Mouse (Mus musculus): ENCODE measurements around the gene Pld4.

Pld4 gene

DNA sequence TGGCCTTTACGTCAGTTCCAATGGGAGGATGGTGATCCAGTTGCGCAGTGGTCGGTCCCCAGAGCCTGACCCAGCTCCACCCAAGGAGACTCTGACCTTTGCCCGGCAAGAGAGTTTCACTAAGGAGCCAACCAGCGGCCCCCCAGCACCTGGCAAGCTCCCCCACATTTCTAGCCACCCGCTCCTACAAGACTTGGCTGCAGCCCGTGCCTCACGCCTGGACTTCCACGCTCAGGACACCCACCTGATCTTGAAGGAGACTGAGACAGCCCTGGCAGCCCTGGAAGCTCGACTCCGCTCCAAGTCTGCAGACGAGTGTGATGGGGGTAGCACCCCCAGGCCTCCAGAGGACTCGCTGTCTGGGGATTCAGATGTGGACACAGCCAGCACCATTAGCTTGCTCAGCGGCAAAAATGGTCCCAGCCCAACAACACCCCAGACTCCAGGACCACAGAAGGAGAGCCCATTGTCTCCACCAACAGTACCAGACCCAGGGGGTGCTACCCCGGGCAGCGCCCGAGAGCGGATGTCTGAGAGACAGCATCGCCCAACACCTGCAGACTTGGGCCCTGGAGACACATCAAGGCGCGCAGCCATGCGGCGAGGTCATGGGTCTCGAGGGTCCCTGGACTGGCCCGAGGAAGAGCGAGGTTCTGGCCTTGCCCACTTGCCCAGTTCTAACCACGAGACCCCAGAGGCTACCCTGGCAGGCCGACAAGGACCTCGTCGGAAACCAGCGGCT, 22.0 kb upstream of the Pld4 start:
- no peak for DNase-seq (ENCODE audit: low spot score)

GRCm38 (mm10) chr12:112739023-112739568, 21.4 kb upstream of the Pld4 start:
- no peak for DNase-seq (ENCODE audit: low spot score)

- no peak for DNase-seq (ENCODE audit: low spot score)
Observed at GRCm38 (mm10) chr12:112742768-112743167, 17.7 kb upstream of the Pld4 start.

GRCm38 (mm10) chr12:112743168-112743975, 17.1 kb upstream of the Pld4 start:
- DNase-seq (ENCODE audit: low spot score), result no peak

GRCm38 (mm10) chr12:112744211-112744610, 16.2 kb upstream of the Pld4 start:
- DNase-seq (ENCODE audit: low spot score), result no peak

DNA sequence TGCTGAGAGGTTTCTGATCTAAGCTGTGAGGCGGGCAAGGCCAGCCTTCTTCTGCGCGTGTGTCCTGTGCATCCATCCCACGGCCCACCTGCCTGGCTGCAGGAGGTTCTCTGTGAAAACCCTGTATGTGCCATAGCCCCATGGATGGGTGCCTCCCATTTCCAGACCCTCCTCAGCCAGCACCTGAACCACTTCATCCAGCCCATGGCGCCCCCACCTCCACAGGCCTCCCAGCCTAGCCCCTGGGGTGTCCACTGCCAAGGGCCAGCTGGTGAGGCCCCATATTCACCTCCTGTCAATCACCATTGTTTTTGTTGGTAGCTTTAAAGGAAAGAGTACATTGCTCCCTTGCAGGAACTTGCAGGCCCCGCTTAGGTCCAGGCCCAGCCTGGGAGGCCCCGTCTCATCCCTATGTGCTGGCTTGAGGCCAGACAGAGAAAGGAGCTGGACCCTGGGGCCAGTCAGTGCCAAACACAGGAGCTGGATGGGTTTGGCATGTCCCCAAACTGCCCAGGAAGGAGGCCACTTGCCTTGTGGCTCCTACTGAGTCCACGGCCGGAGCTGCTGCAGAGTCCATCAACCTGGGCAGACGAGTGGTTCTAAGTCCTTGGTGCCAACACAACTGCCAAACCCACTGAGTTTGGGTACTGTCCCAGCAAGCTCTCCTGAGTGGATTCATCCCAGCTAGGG, 15.4 kb upstream of the Pld4 start:
- DNase-seq (ENCODE audit: low spot score), result no peak

DNA sequence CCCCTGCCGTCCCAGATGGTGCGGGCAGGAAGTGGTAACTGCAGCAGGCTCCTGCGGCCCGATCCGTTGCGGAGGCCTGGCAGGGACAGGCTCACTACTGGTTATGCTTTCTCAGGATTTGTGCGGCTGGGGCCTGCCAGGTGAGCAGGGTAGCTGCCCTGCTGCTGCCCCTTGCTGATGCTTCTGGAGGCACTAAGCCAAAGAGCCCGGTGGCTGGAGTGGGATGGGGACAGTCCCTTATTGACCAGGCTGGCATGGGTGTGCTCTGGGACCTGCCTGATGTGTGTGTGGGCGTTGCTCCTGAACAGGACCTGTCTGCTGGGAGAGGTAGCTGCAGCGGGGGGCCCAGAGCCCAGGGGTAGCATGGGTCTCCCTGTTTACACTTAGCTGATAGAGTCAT, 14.7 kb upstream of the Pld4 start:
- DNase-seq (ENCODE audit: low spot score), result no peak

DNA sequence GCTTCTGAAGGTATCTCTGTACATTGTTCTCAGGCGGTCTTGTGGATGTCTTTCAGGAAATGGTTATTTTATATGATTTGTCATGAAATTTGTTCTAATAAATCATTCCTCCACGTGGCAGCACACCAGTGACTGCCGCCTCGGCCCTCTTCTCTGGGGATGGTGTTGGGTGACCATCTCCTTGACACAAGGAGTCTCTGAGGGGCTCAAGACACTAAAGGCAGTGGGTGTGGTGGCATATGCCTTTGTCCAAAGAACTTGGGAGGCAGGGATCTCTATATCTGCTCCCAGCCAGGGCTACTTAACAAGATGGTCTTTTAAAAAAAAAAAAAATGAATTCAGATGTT, 14.0 kb upstream of the Pld4 start:
- DNase-seq (ENCODE audit: low spot score), result no peak

GRCm38 (mm10) chr12:112746808-112747605, 13.4 kb upstream of the Pld4 start:
- DNase-seq (ENCODE audit: low spot score), result no peak

DNA sequence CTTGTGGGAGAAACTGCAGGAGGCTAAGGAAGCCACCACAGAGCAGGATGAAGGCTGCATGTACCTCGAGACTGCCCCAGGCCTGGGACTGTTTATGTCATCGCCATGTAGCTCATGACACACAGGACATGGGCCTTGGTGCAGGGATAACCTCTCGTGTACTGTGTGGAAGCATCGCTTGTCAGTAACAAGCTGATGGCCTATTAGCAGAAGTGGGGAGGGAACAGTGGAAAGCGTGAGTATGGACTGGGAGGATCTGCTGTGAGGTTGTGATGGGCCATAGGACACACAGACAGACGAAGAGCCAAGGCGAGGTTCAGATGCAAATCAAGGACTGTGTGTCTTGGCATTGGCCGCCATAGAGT, 12.9 kb upstream of the Pld4 start:
- DNase-seq (ENCODE audit: low spot score), result no peak

- no peak for DNase-seq (ENCODE audit: low spot score)
Observed at GRCm38 (mm10) chr12:112750976-112751375, 9.5 kb upstream of the Pld4 start.

GRCm38 (mm10) chr12:112752399-112752798, 8.1 kb upstream of the Pld4 start:
- DNase-seq (ENCODE audit: low spot score), result no peak

- DNase-seq (ENCODE audit: low spot score), result no peak
Observed at GRCm38 (mm10) chr12:112755900-112756299, 4.6 kb upstream of the Pld4 start.

DNA sequence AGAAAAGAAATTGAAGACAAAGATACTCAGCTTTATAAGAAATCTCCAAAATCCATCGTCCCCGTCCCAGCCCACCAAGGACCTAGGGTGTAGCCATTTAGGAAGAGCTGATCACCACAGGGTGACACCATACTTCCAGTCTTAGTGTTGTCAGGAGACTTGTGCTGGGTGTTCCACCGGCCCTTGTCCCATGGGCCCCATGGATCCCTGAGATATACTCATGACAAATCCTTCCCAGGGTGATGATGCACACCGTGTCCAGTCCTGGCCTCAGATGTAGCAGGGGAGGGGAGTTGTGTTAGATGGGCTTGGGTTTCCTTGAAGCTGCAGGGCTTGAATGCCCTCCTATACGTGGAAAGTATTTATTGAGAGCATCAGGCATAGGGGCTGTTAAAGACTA, 2.6 kb upstream of the Pld4 start:
- no peak for DNase-seq (ENCODE audit: low spot score)

DNA sequence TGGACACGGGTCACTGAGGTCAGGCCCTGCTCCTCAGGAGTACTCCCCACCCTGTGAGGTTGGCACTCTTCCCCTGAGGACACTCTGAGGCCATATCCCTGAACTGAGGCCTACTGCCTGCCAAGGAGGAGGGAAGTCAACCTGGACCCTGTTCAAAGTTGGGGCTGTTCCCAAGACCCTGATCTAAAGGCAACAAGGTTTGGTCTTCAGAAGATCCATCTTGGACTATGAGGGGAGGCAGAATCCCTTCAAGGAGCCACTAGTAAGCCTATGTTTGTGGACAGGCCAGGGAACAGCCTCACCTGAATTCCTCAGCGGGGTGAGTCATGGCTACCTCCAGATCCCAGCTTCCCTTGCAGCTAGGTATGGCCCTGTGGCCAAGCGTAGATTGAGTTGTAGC, 984 bp upstream of the Pld4 start:
- DNase-seq (ENCODE audit: low spot score), result no peak

GRCm38 (mm10) chr12:112761411-112761810, 956 bp downstream of the Pld4 start:
- DNase-seq (ENCODE audit: low spot score), result no peak

DNA sequence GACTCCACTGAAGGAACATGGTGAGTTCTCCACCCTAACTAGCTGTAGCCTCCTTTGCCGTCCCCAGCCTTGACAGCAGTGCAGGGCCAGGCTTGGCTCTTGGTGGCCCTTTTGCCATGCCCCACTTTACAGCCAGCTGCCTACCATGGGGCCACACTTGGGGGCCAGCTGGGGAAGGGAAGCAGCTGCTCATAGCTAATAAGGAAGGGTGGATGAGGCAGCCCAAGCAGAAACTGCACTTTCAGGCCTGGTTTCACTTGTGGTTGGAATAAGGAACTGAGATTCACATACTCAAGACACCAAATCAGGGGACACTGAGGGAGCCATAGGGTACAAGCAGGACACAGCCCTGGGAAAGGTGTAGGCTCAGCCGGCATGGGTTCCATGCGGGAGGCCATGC, 1.6 kb downstream of the Pld4 start:
- DNase-seq (ENCODE audit: low spot score), result no peak

- DNase-seq (ENCODE audit: low spot score), result no peak
Observed at GRCm38 (mm10) chr12:112763176-112763575, 2.7 kb downstream of the Pld4 start.

- no peak for DNase-seq (ENCODE audit: low spot score)
Observed at GRCm38 (mm10) chr12:112764141-112764540, 3.7 kb downstream of the Pld4 start.

GRCm38 (mm10) chr12:112764991-112765390, 4.5 kb downstream of the Pld4 start:
- DNase-seq (ENCODE audit: low spot score), result no peak

- DNase-seq (ENCODE audit: low spot score), result no peak
Observed at GRCm38 (mm10) chr12:112766586-112766985, 6.1 kb downstream of the Pld4 start.
